10 mouse cellular contexts compared by ENCODE assay signal in genomic region chr6:147506074-147506473, GRCm38 (mm10). TPM values are rescaled to one million over a fixed set of nuclear protein-coding genes. Genes with fewer than 3 reads are reported as not detected.
DNase-seq lines count a peak whose midpoint lies in the region; ATAC-seq and TF ChIP-seq lines count a peak whose summit lies in the region.
"Had no signal": no experiment of that assay in that cellular context is flagged by ENCODE, and none has a peak within 500 bp of the region (broad histone marks: within the 10 kb centered on the region; RNA-seq: fewer than 3 reads in every experiment).

No protein-coding gene starts in this region.

- H3K27me3 ChIP-seq in lung, embryonic 14.5 days (ENCODE audit: insufficient read depth, low read length) = no peaks in the 10 kb centered on the region
- H3K27me3 ChIP-seq in myocyte (ENCODE audit: control insufficient read depth, insufficient read depth, insufficient read length) = no peaks in the 10 kb centered on the region
- H3K27me3 ChIP-seq: neural tube, embryonic 15.5 days had no signal

- no peak for TF ChIP-seq POLR2A in myocyte (IDR thresholded peaks at IDR 0.05; ENCODE audit: insufficient read length, low read depth)

- peak; percentile 65 for ATAC-seq in lung, embryonic 14.5 days (ENCODE audit: insufficient read depth)
- ATAC-seq: intestine, postnatal 0 days had no signal

- H3K9me3 ChIP-seq in lung, embryonic 14.5 days (ENCODE audit: low read depth, low read length) = no peaks in the 10 kb centered on the region
- H3K9me3 ChIP-seq: megakaryocyte, embryonic 14.5 days; neural tube, embryonic 15.5 days had no signal

- WGBS in lung, embryonic 14.5 days = 44% methylated on average over 9 of the region's 9 CpGs

- no peak for TF ChIP-seq CTCF in lung, embryonic 14.5 days (IDR thresholded peaks at IDR 0.05; ENCODE audit: low read depth)

- no peak overlapping the region for H3ac ChIP-seq in myocyte (ENCODE audit: control insufficient read depth, insufficient read length)

- no peaks in the 10 kb centered on the region for H3K79me2 ChIP-seq in myocyte (ENCODE audit: control insufficient read depth, insufficient read depth)

- no peak overlapping the region for H3K27ac ChIP-seq in lung, embryonic 14.5 days (ENCODE audit: low read depth)
- H3K27ac ChIP-seq: neural tube, embryonic 15.5 days had no signal

- H3K4me2 ChIP-seq in lung, embryonic 14.5 days = peak overlapping the region; percentile 23; the same call in 1 of the 2 replicates
- H3K4me2 ChIP-seq in myocyte (ENCODE audit: low read depth) = peak overlapping the region; percentile 69
- H3K4me2 ChIP-seq: neural tube, embryonic 15.5 days had no signal

- no peaks in the 10 kb centered on the region for H3K36me3 ChIP-seq in lung, embryonic 14.5 days (ENCODE audit: insufficient read depth)
- no peaks in the 10 kb centered on the region for H3K36me3 ChIP-seq in myocyte (ENCODE audit: control insufficient read depth, insufficient read depth)
- H3K36me3 ChIP-seq: neural tube, embryonic 15.5 days had no signal

- H3K4me3 ChIP-seq in lung, embryonic 14.5 days (ENCODE audit: low read depth, low read length) = no peak overlapping the region
- H3K4me3 ChIP-seq in myocyte = no peak overlapping the region
- H3K4me3 ChIP-seq: megakaryocyte, embryonic 14.5 days; neural tube, embryonic 15.5 days had no signal

- no peak overlapping the region for H3K9ac ChIP-seq in lung, embryonic 14.5 days
- H3K9ac ChIP-seq: neural tube, embryonic 15.5 days had no signal

- peak; percentile 58 for DNase-seq in lung, embryonic 14.5 days
- DNase-seq in lung, postnatal 25 days (ENCODE audit: low spot score) = no peak
- DNase-seq in fibroblast of lung, adult 2 months (ENCODE audit: low read depth) = peak; percentile 44
- DNase-seq in heart, adult 9 months (ENCODE audit: low spot score in 2 of 2) = peak; percentile 9 to 16
- no peak for DNase-seq in left cerebral cortex, adult 8-10 months (ENCODE audit: low spot score in 2 of 2)
- DNase-seq in layer of hippocampus, postnatal 36 days = no peak

- H3K4me1 ChIP-seq in lung, embryonic 14.5 days (ENCODE audit: insufficient read depth) = peaks cover 5% of the 10 kb centered on the region; the same call in 1 of the 2 replicates
- H3K4me1 ChIP-seq: neural tube, embryonic 15.5 days had no signal

TF ChIP-seq in myocyte, 11 proteins besides CTCF, POLR2A, EP300 and RAD21:
- peak in 1 of 3 experiments; percentile 24 for TF ChIP-seq MYOD1 (IDR thresholded peaks at IDR 0.05; ENCODE audit: control insufficient read depth in 1 of 3, insufficient read length in 2 of 3, low read depth in 2 of 3)
- TF ChIP-seq REST (IDR thresholded peaks at IDR 0.05; ENCODE audit: insufficient read depth, insufficient read length) = no peak
- no peak for TF ChIP-seq CEBPB (IDR thresholded peaks at IDR 0.05; ENCODE audit: insufficient read depth, poor library complexity, severe bottlenecking)
- no peak for TF ChIP-seq TCF3 (IDR thresholded peaks at IDR 0.05; ENCODE audit: insufficient read length, low read depth)
- no peak for TF ChIP-seq E2F4 (IDR thresholded peaks at IDR 0.05; ENCODE audit: insufficient read depth)
- TF ChIP-seq POLR2AphosphoS2 (IDR thresholded peaks at IDR 0.05; ENCODE audit: insufficient read length, low read depth) = no peak
- no peak for TF ChIP-seq MYOG (IDR thresholded peaks at IDR 0.05; ENCODE audit: control insufficient read depth in 1 of 3, insufficient read depth in 1 of 3, insufficient read length in 2 of 3, low read depth in 2 of 3)

RNA-seq across cellular contexts. Expression of gene Ccdc91, which starts 30.4 kb away (rescaled TPM):
- polyA plus RNA-seq in lung, embryonic 14.5 days (2014; fragmentation: Nextera tagmentation; extraction: Ambion mirVana) = 22.9 and 23.4 TPM in 2 replicates
- polyA plus RNA-seq in myocyte (2012; fragmentation: generic; extraction: Trizol) = 37.9 TPM
- total RNA-seq in left cerebral cortex, adult 8-10 months (2022) = 10 to 100 TPM; 34.3 to 40.0 (median 37.4) TPM
- 10 to 100 TPM; 28.7 to 29.8 TPM for total RNA-seq in layer of hippocampus, postnatal 36 days (2021)

Comparison
In these comparisons a context has a peak if more than half of its experiments do, and no peak if none do; other contexts are left out.
1. DNase-seq: peak in lung, embryonic 14.5 days (single experiment), fibroblast of lung, adult 2 months (single experiment) and heart, adult 9 months (2 of 2); none in lung, postnatal 25 days (single experiment), left cerebral cortex, adult 8-10 months (0 of 2) and layer of hippocampus, postnatal 36 days (0 of 2).